Mouse (Mus musculus) midbrain, postnatal 0 days (tissue): ENCODE results near the gene Nfkbia. TPM values are rescaled to one million over a fixed set of nuclear protein-coding genes. Genes with fewer than 3 reads are reported as not detected.

Source experiments
- ATAC-seq: fragments of 200-750 bp; cut with Nextera tagmentation; 2 replicates; pipeline ENCODE4 v1.8.0; 2017; ENCODE audit warnings: moderate number of reproducible peaks, mild to moderate bottlenecking, moderate TSS enrichment, moderate library complexity; ENCODE audit not compliant: low FRiP score
- DNase-seq: peaks from one replicate; pipeline ENCODE4 v3.0.0-alpha.2; 2015; ENCODE audit warnings: low spot score
- H3K27ac ChIP-seq: fragments of 300-500 bp; sonication (generic); 2 replicates; pipeline ENCODE4 v1.5.1; 2014; ENCODE audit warnings: low read depth, mild to moderate bottlenecking, low read length, mixed read lengths
- H3K27me3 ChIP-seq: fragments of 300-500 bp; sonication (generic); 2 replicates; pipeline ENCODE4 v1.6.1; 2014; ENCODE audit warnings: low read length, control low read depth, mixed read lengths; ENCODE audit not compliant: insufficient read depth
- H3K36me3 ChIP-seq: fragments of 300-500 bp; sonication (generic); 2 replicates; pipeline ENCODE4 v1.6.1; 2014; ENCODE audit warnings: low read length, control low read depth, mixed read lengths; ENCODE audit not compliant: insufficient read depth
- H3K4me1 ChIP-seq: fragments of 300-500 bp; sonication (generic); 2 replicates; pipeline ENCODE4 v1.6.1; 2014; ENCODE audit warnings: mild to moderate bottlenecking, control low read depth, antibody characterized with exemption, low read length, mixed read lengths; ENCODE audit not compliant: insufficient read depth
- H3K4me2 ChIP-seq: fragments of 300-500 bp; sonication (generic); 2 replicates; pipeline ENCODE4 v1.6.1; 2014; ENCODE audit warnings: low read depth, mild to moderate bottlenecking, low read length, mixed read lengths; ENCODE audit not compliant: poor library complexity, severe bottlenecking
- H3K4me3 ChIP-seq: fragments of 300-500 bp; sonication (generic); 2 replicates; pipeline ENCODE4 v1.5.1; 2014; ENCODE audit warnings: low read depth, mild to moderate bottlenecking, low read length, moderate library complexity
- H3K9ac ChIP-seq: fragments of 300-500 bp; sonication (generic); replicated peaks from 2 replicates; pipeline ENCODE4 v1.6.1; 2014; ENCODE audit warnings: mild to moderate bottlenecking, low read length, moderate library complexity, mixed read lengths; ENCODE audit not compliant: poor library complexity, severe bottlenecking
- H3K9me3 ChIP-seq: fragments of 300-500 bp; sonication (generic); 2 replicates; pipeline ENCODE4 v1.6.1; 2016; ENCODE audit warnings: low read length, control low read depth
- CTCF ChIP-seq: IDR thresholded peaks from 2 replicates; pipeline ENCODE4 v1.5.1; 2016; ENCODE audit warnings: antibody characterized with exemption, mild to moderate bottlenecking
- WGBS: fragments of 180-500 bp; shearing (Covaris S2); extraction: QIAGEN DNeasy Blood & Tissue Kit; methylation state at CpG from one replicate; pipeline ENCODE4 v1.1.7; 2014; 5-methylcytosine and 5-hydroxymethylcytosine counted together
- polyA plus RNA-seq: library from polyadenylated mRNA; unstranded; fragments of >200 nt; fragmentation: Nextera tagmentation; extraction: Ambion mirVana; gene quantifications from 2 replicates; pipeline ENCODE4 v1.2.1, GENCODE M21; 2015
- total RNA-seq: library from RNA; depleted of rRNA; stranded (reverse); fragments of >200 nt; gene quantifications from 2 replicates; pipeline ENCODE4 v1.2.3, GENCODE M21; 2014

Nfkbia gene
- total and polyA plus RNA-seq, 2 experiments from 2014 or later: 40.8 to 77.3 TPM

GRCm38 (mm10) chr12:55455206-55455605, 37.2 kb downstream of the Nfkbia start:
- DNase-seq: no peak
- Histone ChIP-seq H3K4me2 (no peak overlapping the region), H3K4me1 (no peaks in the 10 kb centered on the region), H3K27me3 (no peaks in the 10 kb centered on the region), H3K36me3 (no peaks in the 10 kb centered on the region), H3K4me3 (no peak overlapping the region), H3K9me3 (no peaks in the 10 kb centered on the region), H3K27ac (no peak overlapping the region), H3K9ac (no peak overlapping the region)
- no peak for TF ChIP-seq CTCF
- 73% methylated on average over 9 of the region's 10 CpGs for WGBS
- no peak for ATAC-seq

GRCm38 (mm10) chr12:55453924-55454323, 38.5 kb downstream of the Nfkbia start:
- Histone ChIP-seq H3K4me1 (no peaks in the 10 kb centered on the region), H3K36me3 (no peaks in the 10 kb centered on the region), H3K9ac (no peak overlapping the region), H3K27me3 (no peaks in the 10 kb centered on the region), H3K9me3 (no peaks in the 10 kb centered on the region), H3K4me3 (no peak overlapping the region), H3K27ac (no peak overlapping the region), H3K4me2 (no peak overlapping the region)
- DNase-seq (no peak), ATAC-seq (no peak)
- WGBS: 75% methylated on average over 4 of the region's 4 CpGs
- no peak for TF ChIP-seq CTCF

- no peak for TF ChIP-seq CTCF
- 51% methylated on average over 5 of the region's 5 CpGs for WGBS
- no peak for ATAC-seq
Observed at GRCm38 (mm10) chr12:55452839-55453238, 39.6 kb downstream of the Nfkbia start.

GRCm38 (mm10) chr12:55450421-55450820, 42.0 kb downstream of the Nfkbia start:
- ATAC-seq: no peak
- no peak for DNase-seq
- Histone ChIP-seq H3K9ac (no peak overlapping the region), H3K27me3 (no peaks in the 10 kb centered on the region), H3K4me2 (no peak overlapping the region), H3K27ac (no peak overlapping the region), H3K9me3 (no peaks in the 10 kb centered on the region), H3K36me3 (no peaks in the 10 kb centered on the region), H3K4me3 (no peak overlapping the region), H3K4me1 (no peaks in the 10 kb centered on the region)
- no peak for TF ChIP-seq CTCF
- WGBS: 69% methylated on average over 16 of the region's 16 CpGs

More at GRCm38 (mm10) chr12:55452839-55453238, 39.6 kb downstream of the Nfkbia start:
- H3K4me3 ChIP-seq: no peak overlapping the region
- no peaks in the 10 kb centered on the region for H3K36me3 ChIP-seq
- no peak overlapping the region for H3K9ac ChIP-seq
- no peaks in the 10 kb centered on the region for H3K27me3 ChIP-seq
- no peaks in the 10 kb centered on the region for H3K9me3 ChIP-seq
- H3K4me2 ChIP-seq: no peak overlapping the region
- no peak overlapping the region; the same call in 1 of the 2 replicates for H3K27ac ChIP-seq
- DNase-seq: no peak
- H3K4me1 ChIP-seq: no peaks in the 10 kb centered on the region

DNA sequence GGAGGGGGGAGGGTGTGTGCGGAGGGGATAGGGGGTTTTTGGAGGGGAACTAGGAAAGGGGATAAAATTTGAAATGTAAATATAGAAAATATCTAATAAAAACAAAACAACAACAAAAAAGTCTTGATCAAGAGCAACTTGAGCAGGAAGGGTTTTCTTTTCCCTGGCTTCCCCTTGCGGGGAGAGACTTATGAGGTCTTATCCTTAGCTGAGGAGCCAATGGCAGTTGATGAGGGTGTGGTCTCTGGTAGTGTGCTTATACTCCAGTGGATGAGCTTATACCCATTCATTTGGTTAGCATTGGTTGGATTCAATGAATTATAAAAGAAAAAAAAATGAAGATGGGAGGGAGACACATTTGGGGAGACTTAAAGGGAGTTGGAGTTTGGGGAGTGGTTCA, 43.4 kb downstream of the Nfkbia start:
- Histone ChIP-seq H3K9ac (no peak overlapping the region), H3K27me3 (no peaks in the 10 kb centered on the region), H3K27ac (no peak overlapping the region), H3K4me2 (no peak overlapping the region), H3K4me1 (no peaks in the 10 kb centered on the region), H3K4me3 (no peak overlapping the region), H3K36me3 (no peaks in the 10 kb centered on the region), H3K9me3 (no peaks in the 10 kb centered on the region)
- no peak for TF ChIP-seq CTCF
- no peak for DNase-seq
- WGBS: 100% methylated on average over 2 of the region's 2 CpGs
- ATAC-seq: no peak

DNA sequence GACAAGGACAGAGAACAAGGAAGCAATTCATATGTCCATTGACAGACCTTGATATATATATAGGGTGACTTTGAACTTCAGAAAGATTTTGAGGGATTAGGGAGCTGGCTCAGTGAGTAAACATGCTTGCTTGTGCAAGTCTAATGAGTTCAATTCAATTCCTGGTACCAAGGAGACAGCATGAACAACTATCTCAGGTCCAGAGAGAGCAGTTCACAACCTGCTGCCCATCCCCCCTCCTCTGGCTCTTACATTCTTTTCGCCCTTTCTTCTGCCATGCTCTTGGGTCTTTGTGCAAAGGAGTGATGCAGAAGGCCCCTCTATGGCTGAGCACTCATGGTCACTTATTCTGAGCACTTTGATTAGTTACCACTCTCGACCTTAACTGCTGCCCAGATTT, 44.0 kb downstream of the Nfkbia start:
- Histone ChIP-seq H3K27me3 (no peaks in the 10 kb centered on the region), H3K27ac (no peak overlapping the region), H3K4me1 (no peaks in the 10 kb centered on the region), H3K4me2 (no peak overlapping the region), H3K9me3 (no peaks in the 10 kb centered on the region), H3K36me3 (no peaks in the 10 kb centered on the region), H3K9ac (no peak overlapping the region), H3K4me3 (no peak overlapping the region)
- ATAC-seq (no peak), DNase-seq (no peak)
- no peak for TF ChIP-seq CTCF
- WGBS: 74% methylated on average over 2 of the region's 2 CpGs
